Mouse (Mus musculus) intestine, embryonic 16.5 days (tissue): Measurements from ENCODE around the gene Pax7. TPM values are rescaled to one million over a fixed set of nuclear protein-coding genes. Genes with fewer than 3 reads are reported as not detected.

ENCODE experiments used
- ATAC-seq: fragments of 200-750 bp; cut with Nextera tagmentation; 2 replicates; pipeline ENCODE4 v1.8.0; 2017; ENCODE audit warnings: moderate TSS enrichment, moderate library complexity
- H3K27ac ChIP-seq: fragments of 300-500 bp; sonication (generic); 2 replicates; pipeline ENCODE4 v1.5.1; 2014; ENCODE audit warnings: mild to moderate bottlenecking, low read length
- H3K27me3 ChIP-seq: fragments of 300-500 bp; sonication (generic); replicated peaks from 2 replicates; pipeline ENCODE4 v1.6.1; 2014; ENCODE audit warnings: low read length, control low read depth, mixed read lengths; ENCODE audit not compliant: control insufficient read depth, insufficient read depth
- H3K36me3 ChIP-seq: fragments of 300-500 bp; sonication (generic); 2 replicates; pipeline ENCODE4 v1.6.1; 2014; ENCODE audit warnings: low read length, control low read depth; ENCODE audit not compliant: control insufficient read depth, insufficient read depth
- H3K4me1 ChIP-seq: fragments of 300-500 bp; sonication (generic); 2 replicates; pipeline ENCODE4 v1.6.1; 2014; ENCODE audit warnings: low read length, control low read depth, mixed read lengths; ENCODE audit not compliant: control insufficient read depth, insufficient read depth
- H3K4me2 ChIP-seq: fragments of 300-500 bp; sonication (generic); 2 replicates; pipeline ENCODE4 v1.6.1; 2014; ENCODE audit warnings: low read depth, low read length, control low read depth
- H3K4me3 ChIP-seq: fragments of 300-500 bp; sonication (generic); 2 replicates; pipeline ENCODE4 v1.5.1; 2014; ENCODE audit warnings: mild to moderate bottlenecking, low read length
- H3K9ac ChIP-seq: fragments of 300-500 bp; sonication (generic); 2 replicates; pipeline ENCODE4 v1.6.1; 2014; ENCODE audit warnings: low read depth, low read length
- H3K9me3 ChIP-seq: fragments of 300-500 bp; sonication (generic); 2 replicates; pipeline ENCODE4 v1.6.1; 2016; ENCODE audit warnings: low read length, control low read depth; ENCODE audit not compliant: control insufficient read depth
- WGBS: fragments of 180-500 bp; shearing (Covaris S2); extraction: QIAGEN DNeasy Blood & Tissue Kit; methylation state at CpG from one replicate; pipeline ENCODE4 v1.1.7; 2014; 5-methylcytosine and 5-hydroxymethylcytosine counted together
- polyA plus RNA-seq: library from polyadenylated mRNA; unstranded; fragments of >200 nt; fragmentation: Nextera tagmentation; extraction: Ambion mirVana; gene quantifications from 2 replicates; pipeline ENCODE4 v1.2.1, GENCODE M21; 2015

Gene Pax7
- polyA plus RNA-seq, 1 experiment from 2014 or later = not detected

GRCm38 (mm10) chr4:139688058-139688457 lies 145.3 kb downstream of the Pax7 start:
- H3K4me1 ChIP-seq = no peaks in the 10 kb centered on the region
- H3K27ac ChIP-seq = no peak overlapping the region
- H3K27me3 ChIP-seq = no peaks in the 10 kb centered on the region
- no peaks in the 10 kb centered on the region for H3K36me3 ChIP-seq
- WGBS = 62% methylated on average over 9 of the region's 9 CpGs
- no peak overlapping the region for H3K9ac ChIP-seq
- no peak overlapping the region for H3K4me2 ChIP-seq
- H3K9me3 ChIP-seq = no peaks in the 10 kb centered on the region
- no peak for ATAC-seq
- H3K4me3 ChIP-seq = no peak overlapping the region

Other genes starting within 250 kb of the Pax7 start
- gene Gm21969, start 230.3 kb downstream of the Pax7 start, polyA plus RNA-seq = not detected in 2 replicates
- 13.7 and 17.2 TPM in 2 replicates for gene Aldh4a1, start 210.7 kb downstream of the Pax7 start, polyA plus RNA-seq
- gene Tas1r2, start 180.0 kb downstream of the Pax7 start, polyA plus RNA-seq = not detected in 2 replicates
- 0.22 and 0.27 TPM in 2 replicates for gene Klhdc7a, start 134.5 kb upstream of the Pax7 start, polyA plus RNA-seq